Mouse (Mus musculus) macrophage (primary cell): ENCODE measurements around the gene Dtd1. TPM values are rescaled to one million over a fixed set of nuclear protein-coding genes. Genes with fewer than 3 reads are reported as not detected.

ENCODE experiments used
- H3K27ac ChIP-seq: fragments of 350-480 bp; formaldehyde crosslinking; 2 replicates; pipeline ENCODE4 v1.9.0; 2021
- H3K36me3 ChIP-seq: fragments of 350-480 bp; formaldehyde crosslinking; 2 replicates; pipeline ENCODE4 v1.9.0; 2021; ENCODE audit errors: inconsistent target
- H3K4me3 ChIP-seq: fragments of 350-480 bp; formaldehyde crosslinking; 2 replicates; pipeline ENCODE4 v1.9.0; 2021; ENCODE audit errors: inconsistent target
- H3K79me2 ChIP-seq: fragments of 350-480 bp; formaldehyde crosslinking; 2 replicates; pipeline ENCODE4 v1.9.0; 2021; ENCODE audit errors: inconsistent target
- WGBS: methylation state at CpG from one replicate; pipeline ENCODE4 v1.1.7; 2026; ENCODE audit warnings: inconsistent platforms; ENCODE audit not compliant: missing documents; 5-methylcytosine and 5-hydroxymethylcytosine counted together
- polyA plus RNA-seq: library from polyadenylated mRNA; stranded (reverse); fragments of 250-400 nt; gene quantifications from 3 replicates; pipeline ENCODE4 v1.2.4, GENCODE M21; 2018; ENCODE audit warnings: inconsistent platforms

Gene Dtd1
- polyA plus RNA-seq, 1 experiment from 2014 or later, result 8.4 TPM

DNA sequence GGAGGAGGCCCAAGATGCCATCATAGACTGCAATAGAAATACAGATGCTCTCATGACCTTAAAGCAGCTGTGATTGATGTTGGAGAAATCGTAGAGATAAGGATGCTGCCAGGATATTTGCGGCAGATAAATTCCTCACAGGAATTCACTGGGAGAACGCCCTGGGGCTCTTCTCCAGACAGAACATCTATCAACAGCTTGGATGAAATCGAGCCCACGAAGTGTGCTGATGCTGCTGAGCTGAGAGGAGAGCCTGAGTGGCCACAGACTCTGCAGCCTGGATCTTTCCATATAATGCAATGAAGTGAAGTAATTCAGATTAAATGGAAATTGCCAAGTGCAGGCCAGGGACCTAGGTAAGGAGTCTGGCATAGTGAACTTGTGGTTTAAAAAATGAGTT is 181.0 kb downstream of the Dtd1 start:
- H3K79me2 ChIP-seq, result no peaks in the 10 kb centered on the region
- no peaks in the 10 kb centered on the region for H3K36me3 ChIP-seq
- 93% methylated on average over 5 of the region's 5 CpGs for WGBS
- no peak overlapping the region for H3K27ac ChIP-seq
- no peak overlapping the region for H3K4me3 ChIP-seq

DNA sequence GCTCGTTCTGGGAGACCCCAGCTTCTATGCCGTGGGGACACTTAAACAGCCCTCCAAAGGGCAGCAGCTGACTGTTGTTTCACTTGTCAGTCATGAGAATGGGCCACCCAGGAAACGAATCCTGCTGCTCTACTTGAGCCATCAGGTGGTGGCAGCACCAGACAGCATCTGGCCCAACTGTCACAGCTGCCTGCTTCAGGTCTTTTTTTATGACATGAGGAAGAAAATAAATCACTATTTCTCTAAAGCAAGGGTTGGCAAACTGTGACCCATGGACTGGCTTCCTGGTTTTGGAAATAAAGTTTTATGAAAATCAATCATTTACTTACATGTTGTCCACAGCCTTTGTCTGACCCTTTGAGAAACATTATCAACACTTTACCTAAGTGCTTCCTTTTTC is 182.2 kb downstream of the Dtd1 start:
- no peaks in the 10 kb centered on the region for H3K36me3 ChIP-seq
- no peak overlapping the region for H3K27ac ChIP-seq
- WGBS, result 87% methylated on average over 3 of the region's 3 CpGs
- H3K79me2 ChIP-seq, result no peaks in the 10 kb centered on the region
- no peak overlapping the region for H3K4me3 ChIP-seq

DNA sequence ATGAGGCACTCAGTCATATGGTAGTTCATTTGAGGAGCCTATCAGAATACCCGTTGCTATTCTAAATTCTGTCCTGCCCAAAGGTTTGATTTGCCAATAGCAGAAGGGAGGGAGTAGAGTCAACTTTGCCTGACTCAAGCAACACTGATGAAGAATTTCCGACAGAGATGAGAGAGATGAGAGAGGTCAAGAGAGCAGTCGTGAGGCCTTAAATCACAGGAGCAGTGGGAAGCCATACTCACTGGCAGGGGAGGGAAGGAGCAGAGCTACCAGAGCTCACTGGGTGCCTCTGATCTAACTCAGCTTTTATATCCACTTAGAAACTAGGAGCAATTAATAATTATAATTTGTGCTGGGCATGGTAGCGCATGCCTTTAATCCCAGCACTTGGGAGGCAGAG is 182.8 kb downstream of the Dtd1 start:
- Histone ChIP-seq H3K79me2 (no peaks in the 10 kb centered on the region), H3K27ac (no peak overlapping the region), H3K4me3 (no peak overlapping the region), H3K36me3 (no peaks in the 10 kb centered on the region)
- 95% methylated on average over 4 of the region's 4 CpGs for WGBS

DNA sequence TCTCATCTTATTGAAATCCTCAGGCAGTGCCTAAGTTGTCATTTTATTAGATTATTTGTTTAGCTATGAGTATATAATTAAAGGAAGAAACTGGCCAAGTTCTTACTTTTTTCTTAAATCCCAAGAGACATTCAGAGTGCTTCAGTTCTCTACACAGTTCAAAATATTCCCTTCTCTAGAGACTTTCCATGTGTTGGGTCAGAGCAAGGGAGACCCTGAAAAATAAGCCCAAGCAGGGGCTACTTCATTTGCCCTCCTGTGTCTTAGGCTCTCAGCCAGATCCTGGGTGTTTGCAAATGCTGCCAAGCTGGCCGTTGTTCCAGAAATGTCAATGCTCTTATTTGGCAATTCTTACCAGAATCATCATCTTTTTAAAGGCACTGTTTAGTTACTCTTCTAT is 183.5 kb downstream of the Dtd1 start:
- H3K36me3 ChIP-seq, result no peaks in the 10 kb centered on the region
- no peak overlapping the region for H3K4me3 ChIP-seq
- H3K27ac ChIP-seq, result no peak overlapping the region
- H3K79me2 ChIP-seq, result no peaks in the 10 kb centered on the region
- 89% methylated on average over 1 of the region's 1 CpGs for WGBS

DNA sequence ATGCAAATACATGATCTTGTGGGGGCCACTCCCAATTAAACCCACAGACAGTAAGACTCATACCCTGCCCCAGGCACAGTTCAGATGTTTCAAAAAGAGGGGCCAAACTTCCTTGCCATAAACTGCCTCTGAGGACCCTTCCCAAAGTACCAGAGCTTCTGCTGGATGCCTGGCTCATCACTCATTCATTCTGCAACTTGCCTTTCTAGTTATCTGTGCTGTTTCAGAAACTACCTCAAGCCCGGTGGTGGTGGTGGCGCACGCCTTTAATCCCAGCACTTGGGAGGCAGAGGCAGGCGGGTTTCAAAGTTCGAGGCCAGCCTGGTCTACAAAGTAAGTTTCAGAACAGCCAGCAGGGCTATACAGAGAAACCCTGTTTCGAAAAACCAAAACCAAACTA is 184.1 kb downstream of the Dtd1 start:
- 89% methylated on average over 6 of the region's 6 CpGs for WGBS
- H3K4me3 ChIP-seq, result no peak overlapping the region
- H3K27ac ChIP-seq, result no peak overlapping the region
- no peaks in the 10 kb centered on the region for H3K36me3 ChIP-seq
- H3K79me2 ChIP-seq, result no peaks in the 10 kb centered on the region

DNA sequence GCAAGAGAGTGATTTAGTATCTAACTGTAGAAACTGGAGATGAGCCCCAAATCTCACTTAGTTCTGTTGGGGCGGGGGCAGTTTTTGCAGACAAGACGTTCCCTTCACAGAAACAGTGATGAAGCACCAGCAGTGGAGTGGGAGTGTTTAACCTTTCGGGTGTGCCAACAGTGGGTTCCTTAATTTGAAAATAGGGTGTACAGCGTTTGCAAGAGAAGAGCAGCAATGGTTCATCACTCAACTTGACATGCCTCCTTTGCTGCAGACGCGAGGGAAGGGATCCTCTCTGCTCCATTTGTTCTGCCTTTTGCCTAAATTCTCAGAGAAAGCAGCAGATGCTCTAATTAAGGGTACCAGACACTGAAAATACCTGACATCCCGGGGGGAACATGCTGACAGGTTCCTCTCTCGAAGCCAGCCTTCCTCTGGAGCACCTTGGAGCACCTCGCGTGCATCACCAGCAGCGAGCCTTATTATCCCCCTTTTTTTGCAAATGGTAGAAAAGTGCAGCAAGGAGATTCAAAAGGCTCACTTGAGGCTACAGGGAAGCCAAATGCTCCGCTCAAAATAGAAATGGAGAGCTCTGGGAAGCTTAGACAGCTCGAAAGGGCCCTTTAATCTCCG is 192.1 kb downstream of the Dtd1 start:
- Histone ChIP-seq H3K36me3 (no peaks in the 10 kb centered on the region), H3K4me3 (no peak overlapping the region), H3K79me2 (no peaks in the 10 kb centered on the region), H3K27ac (no peak overlapping the region)
- 79% methylated on average over 14 of the region's 14 CpGs for WGBS

DNA sequence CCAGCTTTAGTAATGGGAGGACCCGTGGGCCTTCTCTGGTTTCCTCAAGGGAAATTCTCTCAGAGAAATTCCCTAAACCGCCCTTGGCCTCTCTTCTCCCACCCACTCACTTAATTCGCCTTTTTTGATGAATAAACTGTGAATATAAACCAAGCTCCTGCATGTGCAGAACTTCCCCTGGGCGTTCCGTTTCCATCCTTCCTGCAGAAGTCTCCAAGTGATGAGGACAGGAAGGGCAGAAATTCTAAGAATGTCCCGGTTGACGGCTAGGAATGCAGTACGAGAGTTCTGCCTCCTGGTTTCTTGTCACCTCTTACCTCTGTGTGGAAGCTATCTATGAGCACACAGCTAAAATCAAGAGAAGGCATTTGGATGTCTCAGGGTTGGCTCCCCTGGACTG is 197.8 kb downstream of the Dtd1 start:
- Histone ChIP-seq H3K79me2 (no peaks in the 10 kb centered on the region), H3K36me3 (no peaks in the 10 kb centered on the region), H3K4me3 (no peak overlapping the region), H3K27ac (no peak overlapping the region)
- 77% methylated on average over 8 of the region's 8 CpGs for WGBS

DNA sequence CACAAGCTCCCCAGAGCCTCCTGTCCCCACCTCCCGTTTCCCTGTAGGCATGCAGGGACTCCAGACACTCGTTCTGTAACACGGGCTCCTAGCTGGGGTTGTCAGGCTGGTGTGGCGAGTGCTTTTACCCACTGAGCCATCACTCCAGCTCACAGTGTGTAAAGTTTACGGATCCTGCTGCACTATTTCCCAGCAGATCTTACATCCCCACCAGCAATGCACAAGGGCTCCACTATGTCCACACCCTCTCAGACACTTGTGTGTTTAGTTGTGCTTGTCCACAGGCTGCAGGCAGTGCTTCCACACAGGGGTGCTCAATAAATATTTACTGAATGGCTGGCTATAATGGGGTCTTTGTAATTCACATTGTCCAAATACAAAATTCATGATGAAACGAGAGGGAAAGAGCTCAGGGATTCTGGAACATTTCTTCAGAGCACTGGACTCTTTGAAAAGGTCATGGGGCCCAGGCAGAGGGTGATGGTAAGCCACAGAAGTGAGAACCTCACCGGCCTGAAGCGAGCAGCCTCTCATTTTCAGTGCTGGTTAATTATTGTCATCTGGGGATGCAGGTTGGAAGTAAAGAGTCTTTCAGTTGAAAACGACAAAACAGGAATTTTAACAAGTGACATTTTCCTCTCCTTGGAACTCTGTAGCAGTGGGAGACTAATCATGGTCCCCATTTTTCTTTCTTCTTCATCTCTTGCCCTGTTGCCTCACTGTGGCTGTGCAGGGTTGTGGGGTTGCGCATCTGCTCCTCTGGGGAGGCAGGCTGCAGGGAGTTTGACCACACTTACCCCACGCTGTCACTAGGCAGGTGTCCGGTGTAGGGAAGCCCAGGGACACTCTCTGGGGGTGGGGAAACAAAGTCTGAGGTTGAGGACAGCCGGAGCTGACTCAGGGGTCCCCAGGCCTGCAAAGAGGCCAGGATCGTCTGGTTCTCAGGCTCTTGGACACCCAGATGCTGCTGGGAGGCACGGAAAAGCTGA is 208.4 kb downstream of the Dtd1 start:
- H3K27ac ChIP-seq, result no peak overlapping the region
- H3K36me3 ChIP-seq, result no peaks in the 10 kb centered on the region
- H3K4me3 ChIP-seq, result no peak overlapping the region
- no peaks in the 10 kb centered on the region for H3K79me2 ChIP-seq
- WGBS, result 76% methylated on average over 15 of the region's 15 CpGs

Other genes starting within 250 kb of the Dtd1 start
- gene Kat14, start 230.9 kb upstream of the Dtd1 start, polyA plus RNA-seq, result 23.5 to 36.0 TPM (median 28.7 TPM) in 3 replicates
- 11.6 TPM in 1 of 3 replicates, not detected in the others for gene Pet117, start 230.9 kb upstream of the Dtd1 start, polyA plus RNA-seq
- gene Dzank1, start 72.5 kb upstream of the Dtd1 start, polyA plus RNA-seq, result 0.03 to 0.04 TPM (median 0.04 TPM) in 3 replicates
- gene Polr3f, start 72.2 kb upstream of the Dtd1 start, polyA plus RNA-seq, result 8.9 to 11.6 TPM (median 9.0 TPM) in 3 replicates
- 10.3 to 18.4 TPM (median 12.4 TPM) in 3 replicates for gene Rbbp9, start 49.0 kb upstream of the Dtd1 start, polyA plus RNA-seq
- gene Sec23b, start 43.7 kb upstream of the Dtd1 start, polyA plus RNA-seq, result 47.5 to 65.8 TPM (median 57.3 TPM) in 3 replicates
- 9.3 to 43.8 TPM (median 22.1 TPM) in 3 replicates for gene Smim26, start 5.8 kb upstream of the Dtd1 start, polyA plus RNA-seq
- gene Scp2d1, start 223.8 kb downstream of the Dtd1 start, polyA plus RNA-seq, result not detected in 3 replicates